Mouse (Mus musculus) cerebellum, adult 18-20 months (tissue): ENCODE measurements at regions not wholly inside any gene's neighbourhood (a gene's known extent, or its start where the extent isn't known, plus 50 kb on each side); places are given as distances from the start of the nearest gene placed in this dataset.
A peak's percentile ranks its signal among the peaks of the same experiment; 100 is the strongest.

Source experiments
- DNase-seq, 2 experiments: peaks; one replicate each; pipeline ENCODE4 v3.0.0; 2021

DNA sequence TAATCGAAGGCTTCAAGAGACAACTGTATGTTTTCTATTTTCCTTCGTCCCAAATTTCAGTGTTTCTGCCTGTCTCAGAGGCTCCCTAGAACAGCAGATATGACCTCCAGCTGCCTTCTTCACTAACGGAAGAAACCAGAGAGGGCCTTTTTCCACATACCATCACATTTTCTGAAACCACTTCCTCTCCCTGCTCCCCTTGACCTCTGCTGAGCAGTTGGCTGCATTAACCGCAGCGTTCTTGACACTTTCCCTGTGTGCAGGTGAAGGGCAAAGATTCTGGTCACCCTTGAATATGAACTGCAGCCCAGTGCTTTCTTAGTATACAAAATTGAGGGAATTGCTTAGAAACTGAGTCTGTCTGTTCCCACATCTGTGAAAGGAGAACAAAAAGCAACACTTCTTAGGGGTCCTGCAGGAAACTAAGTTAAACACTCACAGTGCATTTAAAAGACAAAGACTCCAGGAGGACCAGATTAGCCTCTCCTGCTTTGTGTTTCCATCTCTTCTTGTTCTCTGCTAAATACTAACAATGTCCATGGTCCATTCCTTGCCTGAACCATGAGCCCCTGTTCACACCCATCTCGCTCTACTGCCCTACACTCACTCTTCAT, 98.4 kb downstream of the Akap11 start:
- no peak for DNase-seq

DNA sequence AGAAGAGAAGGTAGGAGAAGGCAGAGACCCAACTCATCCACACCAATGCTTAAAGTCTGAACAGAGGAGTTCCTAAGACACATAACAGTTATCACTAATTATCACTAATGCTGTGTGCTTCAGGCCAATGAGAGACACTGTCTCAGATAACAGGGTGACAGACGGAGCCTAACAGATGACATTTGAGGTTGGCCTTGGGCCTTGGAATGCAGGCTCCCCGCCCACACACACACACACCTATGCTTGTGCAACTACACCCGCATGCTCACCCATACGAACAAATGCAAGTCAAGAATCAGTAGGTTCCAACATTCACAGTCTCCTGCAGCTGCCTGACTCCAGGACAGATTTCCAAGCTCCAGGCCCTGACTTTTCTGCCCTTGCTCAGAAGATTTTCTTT, 100.0 kb downstream of the Akap11 start:
- DNase-seq, result peak; percentile 39 to 49

DNA sequence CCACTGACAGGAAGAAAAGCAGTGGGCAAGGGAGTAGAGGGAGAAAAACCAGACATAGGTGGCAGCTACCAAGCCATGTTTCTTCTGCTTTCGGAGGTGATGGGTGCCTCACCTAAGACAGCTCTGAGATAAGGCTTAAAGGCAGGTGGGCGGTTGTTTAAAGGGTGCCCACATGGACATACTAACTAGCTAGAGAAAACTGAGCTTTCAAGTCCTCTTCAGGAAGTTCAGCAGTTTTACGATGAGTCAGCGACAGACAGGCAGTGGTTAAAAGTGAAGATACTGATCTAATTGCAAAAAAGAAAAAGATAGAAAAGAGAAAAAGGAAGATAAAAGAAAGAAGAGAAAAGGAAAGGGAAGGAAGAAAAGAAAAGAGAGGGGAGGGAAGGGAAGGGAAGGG, 100.6 kb downstream of the Akap11 start:
- DNase-seq, result no peak

DNA sequence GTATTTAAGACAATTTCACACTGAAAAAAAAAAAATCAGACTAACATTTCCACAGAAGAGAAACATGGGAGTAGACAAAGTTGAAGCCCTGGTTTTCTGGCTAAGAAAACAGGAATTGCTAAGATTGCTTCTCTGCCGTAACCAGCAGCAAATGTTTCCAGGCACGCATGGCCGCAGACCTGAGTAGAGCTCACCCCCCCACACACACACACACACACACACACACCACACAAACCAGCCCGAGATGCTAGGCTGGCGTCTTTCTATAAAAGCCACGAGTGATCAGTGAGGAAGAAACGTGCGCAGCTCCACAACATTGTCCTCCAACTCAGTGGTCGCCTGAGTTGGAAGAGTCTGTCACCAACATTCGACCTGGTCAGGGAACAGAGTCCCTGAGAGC, 101.0 kb downstream of the Akap11 start:
- no peak for DNase-seq

- DNase-seq, result no peak
Measured at GRCm38 (mm10) chr14:78434753-78435152, 101.9 kb downstream of the Akap11 start.

GRCm38 (mm10) chr14:78434126-78434525, 102.5 kb downstream of the Akap11 start:
- DNase-seq, result no peak

GRCm38 (mm10) chr14:78432471-78432870, 104.1 kb downstream of the Akap11 start:
- DNase-seq, result no peak

- DNase-seq, result no peak
Measured at GRCm38 (mm10) chr14:78431931-78432330, 104.7 kb downstream of the Akap11 start.

DNA sequence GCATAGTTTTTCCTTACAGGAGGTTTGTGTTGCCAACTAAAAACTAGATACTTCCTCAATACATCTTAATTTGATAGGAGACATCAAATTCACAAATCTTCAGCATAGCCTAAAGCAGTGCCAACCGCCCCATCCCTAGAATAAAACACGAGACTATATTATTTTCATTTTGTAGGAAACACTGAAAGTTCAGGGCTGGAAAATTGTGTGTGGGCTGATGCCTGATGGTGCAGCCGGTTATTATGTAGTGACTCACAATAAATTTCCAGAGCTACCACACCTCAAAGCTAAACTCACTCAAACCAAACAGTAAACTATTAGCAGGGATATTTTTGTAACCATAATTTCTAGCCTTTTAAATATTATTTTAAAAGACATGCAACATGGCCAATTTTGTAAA, 105.2 kb downstream of the Akap11 start:
- no peak for DNase-seq

GRCm38 (mm10) chr14:78428233-78429019, 108.2 kb downstream of the Akap11 start:
- DNase-seq, result no peak

- DNase-seq, result no peak
Measured at GRCm38 (mm10) chr14:78427062-78427461, 109.5 kb downstream of the Akap11 start.

- no peak for DNase-seq
Measured at GRCm38 (mm10) chr14:78422601-78423000, 114.0 kb downstream of the Akap11 start.

DNA sequence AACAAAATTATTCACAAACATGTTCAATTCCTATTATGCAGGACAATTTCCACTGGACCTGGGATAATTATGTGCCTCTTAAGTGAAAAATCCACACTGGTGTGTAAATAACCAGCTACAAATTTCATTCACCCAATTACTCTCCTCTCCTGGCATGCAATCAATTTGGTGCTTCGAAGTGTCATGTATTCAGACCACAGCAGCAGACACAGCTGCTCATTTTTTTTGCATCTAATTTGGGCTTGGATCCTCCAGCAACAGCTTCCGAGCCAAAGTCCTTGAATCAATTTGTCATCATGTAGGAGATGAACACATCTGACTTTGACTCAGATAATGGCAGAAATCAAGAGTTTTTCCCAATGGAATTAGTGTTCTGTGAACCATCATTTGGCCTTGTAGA, 113.1 kb upstream of the Tnfsf11 start:
- DNase-seq, result no peak

DNA sequence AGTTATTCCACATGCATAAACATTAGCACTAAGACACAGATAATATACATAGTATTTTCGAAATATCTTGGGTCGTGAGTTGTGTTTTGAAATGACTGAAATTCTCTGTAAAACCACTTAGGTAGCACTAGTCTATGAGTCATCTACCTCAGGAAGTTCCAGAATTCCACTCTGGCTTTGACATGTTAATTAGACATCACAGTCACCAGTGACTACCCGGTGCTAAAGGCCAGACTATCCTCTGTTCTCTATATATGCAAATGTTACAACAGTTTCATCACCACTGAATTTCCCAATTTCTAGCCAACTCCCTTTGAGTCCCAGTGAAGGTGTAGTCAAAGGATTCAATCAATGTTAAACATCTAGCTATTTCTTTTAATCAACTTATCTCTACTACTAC, 112.3 kb upstream of the Tnfsf11 start:
- no peak for DNase-seq

DNA sequence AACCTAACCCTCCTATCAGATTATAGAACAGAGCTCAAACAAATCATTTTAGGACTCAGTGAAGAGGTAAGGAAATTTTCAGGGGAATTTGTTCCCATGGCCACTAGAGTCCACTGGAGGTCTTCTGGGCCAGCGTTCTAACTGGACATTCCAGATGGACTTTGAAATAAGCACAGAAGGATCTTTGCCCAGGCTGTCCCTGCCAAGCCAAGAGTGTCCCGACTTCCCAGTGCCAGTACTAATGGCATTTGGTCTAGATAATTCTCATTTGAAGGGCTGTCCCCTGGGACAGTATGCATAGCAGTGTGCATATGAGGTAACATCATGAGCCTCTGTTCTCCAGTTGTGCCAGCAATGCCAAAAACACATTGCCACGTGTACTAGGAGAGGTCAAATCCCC, 97.7 kb upstream of the Tnfsf11 start:
- no peak for DNase-seq

DNA sequence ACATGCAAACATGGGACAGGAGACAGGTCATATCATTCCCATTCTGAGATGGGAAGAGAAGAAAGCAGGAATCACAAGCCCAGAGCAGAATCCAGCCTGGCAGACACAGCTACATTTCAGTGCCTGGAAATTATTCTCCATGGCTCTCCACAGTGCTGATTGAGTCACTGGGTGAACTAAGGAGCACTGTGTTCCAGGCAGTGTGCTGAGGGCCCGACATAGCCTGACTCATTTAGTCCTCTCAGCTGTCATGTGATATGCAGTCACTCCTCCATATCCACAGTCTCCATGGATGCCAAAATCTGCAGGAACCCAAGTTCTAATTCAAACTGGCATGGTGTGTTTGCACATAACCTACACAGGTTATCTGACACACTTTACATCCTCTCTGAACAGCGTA, 90.1 kb upstream of the Tnfsf11 start:
- no peak for DNase-seq

DNA sequence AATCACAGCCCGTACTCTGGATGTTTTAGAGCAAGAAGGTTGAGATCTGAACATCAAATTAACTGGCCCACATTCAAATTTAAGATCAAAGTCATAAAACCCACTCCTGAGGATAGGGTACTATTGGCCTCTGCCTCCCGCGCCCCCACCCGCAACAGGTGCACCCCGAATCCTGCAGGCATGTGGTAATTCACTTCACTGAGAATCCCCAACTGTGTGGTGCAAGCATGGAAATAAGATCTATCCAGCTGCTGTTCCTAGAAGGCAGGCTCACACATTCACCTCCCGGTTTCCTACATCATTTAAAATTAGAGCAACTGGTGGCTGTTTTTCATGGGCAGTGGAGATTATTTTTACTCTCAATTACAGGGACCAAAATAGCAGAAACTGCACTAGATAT, 87.8 kb upstream of the Tnfsf11 start:
- no peak for DNase-seq

- DNase-seq, result no peak
Measured at GRCm38 (mm10) chr14:78387011-78387410, 79.2 kb upstream of the Tnfsf11 start.

DNA sequence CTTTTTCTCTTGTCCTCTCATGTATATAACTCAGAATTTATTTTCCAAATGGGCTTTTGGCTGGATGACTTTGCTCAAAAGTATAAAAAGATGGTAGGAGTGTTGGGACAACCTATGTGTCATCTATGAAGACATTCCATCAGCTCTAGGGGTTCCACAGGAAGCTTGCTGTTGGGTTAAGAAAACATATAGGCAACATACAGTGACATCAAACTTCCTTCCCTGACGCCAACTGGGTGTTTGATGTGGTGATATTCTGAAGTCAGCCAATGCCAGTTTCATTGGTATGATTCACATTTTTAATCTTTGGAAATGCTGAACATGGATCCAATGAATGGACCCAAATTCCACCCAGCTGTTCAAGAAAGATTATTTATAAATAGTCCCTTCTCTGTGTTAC, 76.5 kb upstream of the Tnfsf11 start:
- no peak for DNase-seq

- peak; percentile 56 to 70 for DNase-seq
Measured at GRCm38 (mm10) chr14:78383256-78383709, 75.4 kb upstream of the Tnfsf11 start.

- DNase-seq, result no peak
Measured at GRCm38 (mm10) chr14:78380011-78380410, 72.2 kb upstream of the Tnfsf11 start.

- DNase-seq, result no peak
Measured at GRCm38 (mm10) chr14:78376591-78376990, 68.7 kb upstream of the Tnfsf11 start.

DNA sequence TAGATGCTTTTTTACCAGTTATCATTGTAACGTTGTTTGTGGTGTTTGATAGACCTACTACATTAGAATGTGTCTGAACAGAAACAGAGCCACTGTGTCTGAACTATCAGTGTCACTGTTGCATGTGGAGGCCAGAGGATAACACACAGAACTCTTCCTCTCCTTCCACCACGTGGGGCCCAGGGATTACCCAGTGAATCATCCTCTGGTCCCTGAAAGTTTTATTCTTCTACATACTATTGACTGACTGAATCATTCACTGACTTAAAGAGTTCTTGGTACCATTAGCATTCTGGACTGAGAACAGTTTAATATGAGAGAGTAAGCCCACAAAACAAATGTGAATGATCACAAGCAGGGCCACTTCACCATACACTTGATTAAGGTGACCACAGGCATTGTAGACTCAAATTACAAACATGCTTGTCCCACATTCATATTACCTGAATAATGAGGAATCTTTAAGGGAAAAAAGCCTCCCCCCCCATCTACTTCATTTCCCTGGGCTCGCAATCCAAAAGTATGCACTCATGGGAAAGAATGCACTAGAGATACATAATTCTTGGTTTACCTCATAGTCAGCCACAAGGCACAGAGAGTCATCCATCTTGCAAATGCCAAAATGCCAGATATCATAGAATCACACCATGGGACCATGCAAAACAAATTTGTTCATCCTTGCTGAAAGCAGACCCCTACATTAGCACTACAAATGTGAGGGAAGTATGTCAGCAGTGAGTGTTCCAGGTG, 68.1 kb upstream of the Tnfsf11 start:
- no peak for DNase-seq

GRCm38 (mm10) chr14:78372102-78372501, 64.3 kb upstream of the Tnfsf11 start:
- DNase-seq, result no peak
